9 mouse cellular contexts compared by ENCODE assay signal in genomic region chr9:21409592-21410317, GRCm38 (mm10). TPM values are rescaled to one million over a fixed set of nuclear protein-coding genes. Genes with fewer than 3 reads are reported as not detected.
A peak's percentile ranks its signal among the peaks of the same experiment; 100 is the strongest.
DNase-seq lines count a peak whose midpoint lies in the region.
"Had no signal": no experiment of that assay in that cellular context is flagged by ENCODE, and none has a peak within 500 bp of the region (broad histone marks: within the 10 kb centered on the region; RNA-seq: fewer than 3 reads in every experiment).

No protein-coding gene starts in this region.

- no peak overlapping the region for H3K4me3 ChIP-seq in embryonic facial prominence, embryonic 10.5 days
- H3K4me3 ChIP-seq: limb, embryonic 13.5 days had no signal

- no peak overlapping the region for H3K27ac ChIP-seq in embryonic facial prominence, embryonic 10.5 days (replicated peaks)
- H3K27ac ChIP-seq: limb, embryonic 13.5 days had no signal

- DNase-seq in ES-CJ7 (ENCODE audit: low read depth, low spot score), result peak; percentile 71
- DNase-seq in adrenal gland, postnatal 36 days, result peak; percentile 89 to 90
- peak; percentile 84 for DNase-seq in embryonic facial prominence, embryonic 10.5 days (ENCODE audit: low spot score)
- peak; percentile 74 for DNase-seq in heart, adult 8-10 months (ENCODE audit: low spot score)
- peak; percentile 80 to 93 for DNase-seq in layer of hippocampus, adult 18-20 months (ENCODE audit: low spot score in 2 of 2)
- DNase-seq in lung, postnatal 14 days, result peak; percentile 90
- DNase-seq in retina, postnatal 1 day, result peak; percentile 90
- DNase-seq in urinary bladder, postnatal 14 days (ENCODE audit: low spot score), result peak; percentile 83

- 36% methylated on average over 9 of the region's 9 CpGs for WGBS in embryonic facial prominence, embryonic 10.5 days

- H3K9me3 ChIP-seq in embryonic facial prominence, embryonic 10.5 days, result no peaks in the 10 kb centered on the region
- H3K9me3 ChIP-seq: limb, embryonic 13.5 days had no signal

- peaks cover 12% of the 10 kb centered on the region for H3K4me1 ChIP-seq in embryonic facial prominence, embryonic 10.5 days

- H3K27me3 ChIP-seq in embryonic facial prominence, embryonic 10.5 days (replicated peaks; ENCODE audit: low read depth, poor library complexity, severe bottlenecking), result no peaks in the 10 kb centered on the region
- H3K27me3 ChIP-seq: limb, embryonic 13.5 days had no signal

- peaks cover 38% of the 10 kb centered on the region for H3K36me3 ChIP-seq in embryonic facial prominence, embryonic 10.5 days (replicated peaks)

RNA-seq across cellular contexts. Expression of gene Qtrt1, which starts 1.9 kb away (rescaled TPM):
- 10 to 100 TPM; 13.6 to 17.7 TPM for total RNA-seq in adrenal gland, postnatal 36 days (2021)
- 64.0 and 71.1 TPM in 2 replicates for polyA plus RNA-seq in embryonic facial prominence, embryonic 10.5 days (2016; fragmentation: Nextera tagmentation; extraction: Ambion mirVana)
- total RNA-seq in heart, adult 8-10 months (2022), result 1 to 10 TPM; 7.4 to 9.3 (median 8.9) TPM
- 10 to 100 TPM; 26.0 to 36.4 TPM for total RNA-seq in layer of hippocampus, adult 18-20 months (2021)

RNA-seq across cellular contexts. Expression of gene Dnm2, which starts 15.0 kb away (rescaled TPM):
- 100 to 1,000 TPM in 1 of 2 experiments, 10 to 100 TPM in 1; 99.8 to 102 TPM for total RNA-seq in adrenal gland, postnatal 36 days (2021)
- polyA plus RNA-seq in embryonic facial prominence, embryonic 10.5 days (2016; fragmentation: Nextera tagmentation; extraction: Ambion mirVana), result 72.9 and 73.7 TPM in 2 replicates
- 10 to 100 TPM; 60.3 to 71.0 (median 61.2) TPM for total RNA-seq in heart, adult 8-10 months (2022)
- total RNA-seq in layer of hippocampus, adult 18-20 months (2021), result 10 to 100 TPM; 59.8 to 59.9 TPM

RNA-seq across cellular contexts. Expression of gene Ilf3, which starts 42.1 kb away (rescaled TPM):
- total RNA-seq in adrenal gland, postnatal 36 days (2021), result 10 to 100 TPM; 52.6 to 66.1 TPM
- polyA plus RNA-seq in embryonic facial prominence, embryonic 10.5 days (2016; fragmentation: Nextera tagmentation; extraction: Ambion mirVana), result 341 and 343 TPM in 2 replicates
- total RNA-seq in heart, adult 8-10 months (2022), result 10 to 100 TPM; 28.2 to 31.4 (median 29.8) TPM
- total RNA-seq in layer of hippocampus, adult 18-20 months (2021), result 100 to 1,000 TPM in 1 of 2 experiments, 10 to 100 TPM in 1; 99.2 to 101 TPM
